Mouse (Mus musculus): ENCODE results near the gene Gm11239. TPM values are rescaled to one million over a fixed set of nuclear protein-coding genes. Genes with fewer than 3 reads are reported as not detected.

Gm11239 gene
- not detected for total RNA-seq (2023)

GRCm38 (mm10) chr4:73668054-73668453, at the start of gene Gm11239:
Gene Gm11239, plus strand, starts transcription at chr4:73668354.

GRCm38 (mm10) chr4:73622684-73623083, 45.5 kb upstream of the Gm11239 start, which contains the start of gene Gm11237:
Gene Gm11237, plus strand, starts transcription at chr4:73622984.

GRCm38 (mm10) chr4:73637821-73638220, 30.3 kb upstream of the Gm11239 start, which contains the start of gene Gm11236:
Gene Gm11236, plus strand, starts transcription at chr4:73638121.

GRCm38 (mm10) chr4:73683216-73683615, 15.1 kb downstream of the Gm11239 start, which contains the start of gene Gm428:
Gene Gm428, plus strand, starts transcription at chr4:73683516.

Other genes starting within 250 kb of the Gm11239 start
- not detected for gene Gm11238, start 60.5 kb upstream of the Gm11239 start, total RNA-seq (2023)
- gene Gm11237, start 45.4 kb upstream of the Gm11239 start, total RNA-seq (2023) = not detected
- not detected for gene Gm11236, start 30.2 kb upstream of the Gm11239 start, total RNA-seq (2023)
- gene Gm428, start 15.2 kb downstream of the Gm11239 start, total RNA-seq (2023) = not detected
- not detected for gene Rasef, start 122.6 kb downstream of the Gm11239 start, total RNA-seq (2023)
- not detected for gene Gm11758, start 207.9 kb downstream of the Gm11239 start, total RNA-seq (2023)
- not detected for gene Gm11757, start 222.8 kb downstream of the Gm11239 start, total RNA-seq (2023)
- not detected for gene Gm13871, start 237.6 kb downstream of the Gm11239 start, total RNA-seq (2023)

Data from CD4-positive naive resting alpha-beta T cell, adult 57 days (primary cell).